Mouse (Mus musculus): ENCODE results near the gene Srarp.

GRCm38 (mm10) chr4:141398545-141398944, 37.4 kb downstream of the Srarp start, which contains the start of gene Clcnka:
- TF ChIP-seq CTCF (IDR thresholded peaks at IDR 0.05; ENCODE audit: low read depth, low read length) (no peak), POLR2A (IDR thresholded peaks at IDR 0.05; ENCODE audit: extremely low read depth, insufficient read depth, low read length) (no peak)
